Mouse (Mus musculus): ENCODE data around the gene Dach1.

DNA sequence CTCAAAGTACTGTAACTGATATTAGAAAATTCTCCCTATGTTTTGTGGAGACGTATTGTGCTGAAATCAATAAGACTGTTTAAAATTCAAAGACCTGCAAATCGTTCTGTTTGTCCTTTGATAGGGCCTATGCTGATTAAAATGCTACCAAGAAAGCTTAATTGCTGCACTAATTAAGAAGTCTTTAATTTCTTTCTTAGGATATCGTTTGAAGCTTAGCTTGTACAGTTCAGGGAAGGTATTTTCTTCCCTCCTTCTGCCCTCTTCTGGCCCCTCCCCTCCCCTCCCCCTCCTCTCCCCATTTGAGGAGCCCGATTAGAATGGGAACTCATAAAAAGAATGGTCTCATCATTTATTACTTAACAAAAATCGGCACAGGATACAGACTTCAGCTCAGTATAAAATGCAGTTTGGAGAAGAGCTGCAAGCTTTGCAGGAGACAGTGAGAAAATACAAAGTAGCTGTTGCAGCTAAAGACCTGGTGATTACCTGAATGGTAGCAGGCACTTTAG, 2.9 kb upstream of the Dach1 start:
- TF ChIP-seq POLR2A (IDR thresholded peaks at IDR 0.05; ENCODE audit: control insufficient read depth in 1 of 2, insufficient read depth in 1 of 2, low read depth in 1 of 2, low read length in 2 of 2, poor library complexity in 1 of 2) (no peak), CTCF (IDR thresholded peaks at IDR 0.05 in 2 of 3, conservative IDR thresholded peaks at IDR 0.05 in 1 of 3; ENCODE audit: control insufficient read depth in 1 of 3, insufficient read depth in 1 of 3, low read depth in 2 of 3, low read length in 3 of 3, poor library complexity in 1 of 3, severe bottlenecking in 1 of 3) (no peak), SIN3A (IDR thresholded peaks at IDR 0.05; ENCODE audit: low read length) (no peak), E2F4 (IDR thresholded peaks at IDR 0.05; ENCODE audit: borderline replicate concordance, low read depth, low read length) (no peak), CHD2 (IDR thresholded peaks at IDR 0.05; ENCODE audit: low read length) (no peak), GATA1 (IDR thresholded peaks at IDR 0.05; ENCODE audit: low read depth, low read length) (no peak), POLR2AphosphoS2 (IDR thresholded peaks at IDR 0.05; ENCODE audit: low read length) (no peak), ZMIZ1 (IDR thresholded peaks at IDR 0.05; ENCODE audit: low read depth, low read length) (no peak), MAX (IDR thresholded peaks at IDR 0.05; ENCODE audit: low read length) (no peak), JUND (IDR thresholded peaks at IDR 0.05; ENCODE audit: low read depth, low read length) (no peak)

All from MEL (cell line).